Mouse (Mus musculus): ENCODE measurements at regions not wholly inside any gene's neighbourhood (a gene's known extent, or its start where the extent isn't known, plus 50 kb on each side); places are given as distances from the start of the nearest gene placed in this dataset.

DNA sequence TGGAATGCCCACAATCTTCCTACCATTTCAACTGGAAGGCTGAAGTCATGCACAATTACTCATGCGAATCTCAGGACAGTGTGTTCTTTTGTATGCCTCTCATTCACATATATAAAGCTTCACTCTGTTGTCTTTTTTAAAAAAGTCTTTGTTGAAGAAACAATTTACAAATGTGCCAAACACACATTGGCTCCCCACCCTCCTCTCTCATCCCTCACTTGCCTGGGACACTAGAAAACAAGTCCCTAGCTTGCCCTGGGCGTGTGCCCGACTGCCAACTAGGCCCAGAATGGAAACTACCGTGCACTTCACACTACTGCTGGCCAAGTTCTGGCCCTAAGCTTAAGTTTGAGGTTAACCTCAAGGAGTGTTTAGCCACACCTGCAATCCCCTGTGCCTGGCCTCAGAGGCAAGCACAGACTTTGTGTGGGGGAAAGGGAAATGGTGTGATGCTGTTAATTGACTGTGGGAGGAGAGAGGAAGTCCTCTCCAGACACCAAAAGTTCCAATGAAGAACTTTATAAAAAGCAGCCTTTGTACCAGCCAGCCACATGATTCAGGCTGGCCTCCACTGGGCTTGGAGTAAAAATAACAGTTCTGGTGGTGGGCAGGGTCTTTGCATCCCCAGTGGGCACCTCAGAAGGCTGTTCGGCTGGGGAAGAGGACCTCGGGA lies 70.2 kb upstream of the Picalm start:
- no peak overlapping the region for H3K4me3 ChIP-seq (ENCODE audit: control insufficient read depth in 1 of 2, insufficient read depth in 1 of 2, low read depth in 1 of 2, low read length in 2 of 2)
- H3K27me3 ChIP-seq (ENCODE audit: control insufficient read depth, insufficient read depth, low read length) = no peaks in the 10 kb centered on the region
- H3K9ac ChIP-seq (ENCODE audit: low read length) = no peak overlapping the region; the same call in 1 of the 2 replicates
- H3K27ac ChIP-seq (replicated peaks in 1 of 2; ENCODE audit: control insufficient read depth in 1 of 2, insufficient read depth in 1 of 2, low read depth in 2 of 2, low read length in 2 of 2) = no peak overlapping the region
- ATAC-seq (ENCODE audit: insufficient number of reproducible peaks, insufficient read depth, low FRiP score, low read depth) = no peak
- no peaks in the 10 kb centered on the region for H3K36me3 ChIP-seq (ENCODE audit: control insufficient read depth, insufficient read depth, low read length)
- 60% methylated on average over 6 of the region's 6 CpGs for WGBS
- H3K9me3 ChIP-seq (ENCODE audit: control insufficient read depth, low read length) = no peaks in the 10 kb centered on the region
- H3K4me1 ChIP-seq (ENCODE audit: control insufficient read depth in 2 of 2, insufficient read depth in 2 of 2, low read length in 2 of 2) = peaks cover 11 to 16% of the 10 kb centered on the region in 2 experiments
- H3K4me2 ChIP-seq (ENCODE audit: low read length) = peak overlapping the region; percentile 17; the same call in 1 of the 2 replicates

- Histone ChIP-seq H3K4me2 (ENCODE audit: low read length) (peak overlapping the region; percentile 17; the same call in 1 of the 2 replicates), H3K27me3 (ENCODE audit: control insufficient read depth, insufficient read depth, low read length) (no peaks in the 10 kb centered on the region), H3K9ac (ENCODE audit: low read length) (no peak overlapping the region; the same call in 1 of the 2 replicates), H3K27ac (replicated peaks in 1 of 2; ENCODE audit: control insufficient read depth in 1 of 2, insufficient read depth in 1 of 2, low read depth in 2 of 2, low read length in 2 of 2) (peak overlapping the region; percentile 14 to 34; a peak in 1 of 4 replicates), H3K9me3 (ENCODE audit: control insufficient read depth, low read length) (no peaks in the 10 kb centered on the region), H3K4me3 (ENCODE audit: control insufficient read depth in 1 of 2, insufficient read depth in 1 of 2, low read depth in 1 of 2, low read length in 2 of 2) (no peak overlapping the region), H3K36me3 (ENCODE audit: control insufficient read depth, insufficient read depth, low read length) (no peaks in the 10 kb centered on the region), H3K4me1 (ENCODE audit: control insufficient read depth in 2 of 2, insufficient read depth in 2 of 2, low read length in 2 of 2) (peaks cover 9 to 16% of the 10 kb centered on the region in 2 experiments)
- ATAC-seq (ENCODE audit: insufficient number of reproducible peaks, insufficient read depth, low FRiP score, low read depth) = no peak
- 41% methylated on average over 16 of the region's 16 CpGs for WGBS
These were observed 69.5 kb upstream of the Picalm start for GRCm38 (mm10) chr7:90060343-90061175.

DNA sequence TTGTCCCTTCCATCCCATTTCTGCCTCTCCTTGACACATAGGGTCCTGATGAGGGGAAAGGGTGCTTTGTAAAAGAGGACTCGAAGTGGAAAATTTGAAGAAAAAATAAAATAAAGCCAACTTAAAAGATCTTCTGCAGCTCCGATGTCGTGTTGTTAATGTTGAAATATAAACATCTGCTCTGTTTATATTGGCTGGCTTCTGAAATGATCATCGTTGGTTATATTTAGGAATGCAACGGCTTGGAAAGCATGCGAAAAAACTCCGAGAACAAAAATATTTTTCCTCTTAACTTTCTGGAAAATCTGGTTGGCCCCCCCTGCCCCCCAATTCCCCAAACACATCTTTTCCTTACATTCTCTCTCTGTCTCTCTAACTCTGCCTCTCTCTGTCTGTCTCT lies 68.3 kb upstream of the Picalm start:
- Histone ChIP-seq H3K4me2 (ENCODE audit: low read length) (no peak overlapping the region), H3K27me3 (ENCODE audit: control insufficient read depth, insufficient read depth, low read length) (no peaks in the 10 kb centered on the region), H3K27ac (replicated peaks in 1 of 2; ENCODE audit: control insufficient read depth in 1 of 2, insufficient read depth in 1 of 2, low read depth in 2 of 2, low read length in 2 of 2) (no peak overlapping the region), H3K4me1 (ENCODE audit: control insufficient read depth in 2 of 2, insufficient read depth in 2 of 2, low read length in 2 of 2) (peaks cover 9 to 16% of the 10 kb centered on the region in 2 experiments), H3K9ac (ENCODE audit: low read length) (no peak overlapping the region), H3K9me3 (ENCODE audit: control insufficient read depth, low read length) (no peaks in the 10 kb centered on the region), H3K36me3 (ENCODE audit: control insufficient read depth, insufficient read depth, low read length) (no peaks in the 10 kb centered on the region), H3K4me3 (ENCODE audit: control insufficient read depth in 1 of 2, insufficient read depth in 1 of 2, low read depth in 1 of 2, low read length in 2 of 2) (no peak overlapping the region)
- ATAC-seq (ENCODE audit: insufficient number of reproducible peaks, insufficient read depth, low FRiP score, low read depth) = no peak
- 62% methylated on average over 7 of the region's 7 CpGs for WGBS

DNA sequence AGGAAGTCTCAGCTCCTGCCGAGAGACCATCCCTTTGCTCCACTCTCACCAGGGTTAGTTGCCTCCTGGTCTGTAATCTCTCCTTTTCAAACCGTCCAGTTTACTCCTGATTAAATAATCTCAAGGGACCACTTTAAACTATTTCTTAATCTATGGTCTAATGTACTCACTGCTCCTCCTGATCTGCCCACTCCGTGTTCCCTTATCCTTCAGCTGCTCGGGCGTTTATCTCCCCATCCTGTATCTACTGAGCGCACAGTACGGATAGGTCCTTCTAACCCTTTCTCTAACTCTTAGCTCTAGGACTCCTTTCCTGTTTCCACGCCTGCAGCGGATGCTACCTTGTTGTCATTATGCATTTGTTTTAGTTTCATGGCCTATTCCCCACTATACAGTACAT lies 67.1 kb upstream of the Picalm start:
- H3K9ac ChIP-seq (ENCODE audit: low read length) = no peak overlapping the region
- H3K27me3 ChIP-seq (ENCODE audit: control insufficient read depth, insufficient read depth, low read length) = no peaks in the 10 kb centered on the region
- peaks cover 9 to 16% of the 10 kb centered on the region in 2 experiments for H3K4me1 ChIP-seq (ENCODE audit: control insufficient read depth in 2 of 2, insufficient read depth in 2 of 2, low read length in 2 of 2)
- no peak overlapping the region for H3K27ac ChIP-seq (replicated peaks in 1 of 2; ENCODE audit: control insufficient read depth in 1 of 2, insufficient read depth in 1 of 2, low read depth in 2 of 2, low read length in 2 of 2)
- no peak overlapping the region for H3K4me2 ChIP-seq (ENCODE audit: low read length)
- H3K4me3 ChIP-seq (ENCODE audit: control insufficient read depth in 1 of 2, insufficient read depth in 1 of 2, low read depth in 1 of 2, low read length in 2 of 2) = no peak overlapping the region
- H3K9me3 ChIP-seq (ENCODE audit: control insufficient read depth, low read length) = no peaks in the 10 kb centered on the region
- no peak for ATAC-seq (ENCODE audit: insufficient number of reproducible peaks, insufficient read depth, low FRiP score, low read depth)
- H3K36me3 ChIP-seq (ENCODE audit: control insufficient read depth, insufficient read depth, low read length) = no peaks in the 10 kb centered on the region
- 46% methylated on average over 9 of the region's 9 CpGs for WGBS

DNA sequence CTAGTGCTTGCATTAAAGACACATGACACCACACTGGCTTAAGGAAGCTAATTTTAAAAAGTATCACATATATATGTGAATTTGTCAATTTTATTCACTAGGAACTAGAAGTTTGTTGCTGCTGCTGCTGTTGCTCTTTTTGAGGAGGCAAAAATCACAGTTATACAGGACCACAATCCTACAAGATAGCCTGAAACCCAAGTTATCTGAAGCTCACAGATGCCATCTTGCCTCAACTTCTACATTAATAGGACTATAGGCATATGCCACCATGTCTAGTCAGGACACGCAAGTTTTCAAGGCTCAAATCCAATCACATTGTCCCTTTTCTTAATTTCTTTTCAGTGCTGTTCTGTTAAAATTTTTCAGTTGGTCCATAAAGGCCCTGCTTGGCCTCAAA lies 65.8 kb upstream of the Picalm start:
- Histone ChIP-seq H3K27me3 (ENCODE audit: control insufficient read depth, insufficient read depth, low read length) (no peaks in the 10 kb centered on the region), H3K4me2 (ENCODE audit: low read length) (no peak overlapping the region), H3K4me1 (ENCODE audit: control insufficient read depth in 2 of 2, insufficient read depth in 2 of 2, low read length in 2 of 2) (peaks cover 9 to 16% of the 10 kb centered on the region in 2 experiments), H3K27ac (replicated peaks in 1 of 2; ENCODE audit: control insufficient read depth in 1 of 2, insufficient read depth in 1 of 2, low read depth in 2 of 2, low read length in 2 of 2) (no peak overlapping the region), H3K36me3 (ENCODE audit: control insufficient read depth, insufficient read depth, low read length) (no peaks in the 10 kb centered on the region), H3K9ac (ENCODE audit: low read length) (no peak overlapping the region), H3K4me3 (ENCODE audit: control insufficient read depth in 1 of 2, insufficient read depth in 1 of 2, low read depth in 1 of 2, low read length in 2 of 2) (no peak overlapping the region), H3K9me3 (ENCODE audit: control insufficient read depth, low read length) (no peaks in the 10 kb centered on the region)
- 86% methylated on average over 1 of the region's 1 CpGs for WGBS
- ATAC-seq (ENCODE audit: insufficient number of reproducible peaks, insufficient read depth, low FRiP score, low read depth) = no peak

DNA sequence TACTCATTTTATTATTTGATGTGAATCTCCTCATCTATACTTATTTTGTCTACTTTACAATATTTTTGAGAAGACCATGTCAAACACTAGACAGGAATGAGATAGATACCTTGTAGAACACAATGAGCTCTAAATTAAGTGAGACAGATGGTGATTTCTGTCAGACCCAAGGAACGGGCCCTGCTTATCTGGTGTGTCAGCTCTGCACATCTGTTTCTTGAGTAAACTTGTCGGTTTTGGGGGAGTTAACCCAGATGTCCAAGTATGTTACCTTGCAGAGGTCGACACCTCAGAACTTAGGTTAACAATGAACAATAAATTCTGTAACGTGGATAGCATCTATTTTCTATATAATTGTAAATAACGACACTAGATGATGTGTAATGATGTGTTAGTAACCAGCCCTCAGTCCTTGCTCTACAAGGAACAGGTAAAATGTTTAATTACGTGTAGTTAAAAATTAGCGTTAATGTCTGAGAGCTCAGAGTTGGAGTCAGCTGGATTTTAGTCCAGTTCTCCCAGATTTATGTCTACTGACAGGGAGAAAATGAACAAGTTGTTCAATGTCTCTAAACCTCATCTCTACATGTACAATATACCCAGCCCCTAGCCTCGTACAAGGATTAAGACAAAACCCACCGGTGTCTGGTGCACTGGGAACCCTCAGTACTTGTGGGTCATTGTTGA lies 64.6 kb upstream of the Picalm start:
- WGBS = 65% methylated on average over 9 of the region's 9 CpGs

GRCm38 (mm10) chr7:90066275-90066674 lies 63.7 kb upstream of the Picalm start:
- H3K36me3 ChIP-seq (ENCODE audit: control insufficient read depth, insufficient read depth, low read length) = no peaks in the 10 kb centered on the region
- no peak for ATAC-seq (ENCODE audit: insufficient number of reproducible peaks, insufficient read depth, low FRiP score, low read depth)
- WGBS = 82% methylated on average over 5 of the region's 5 CpGs
- H3K27me3 ChIP-seq (ENCODE audit: control insufficient read depth, insufficient read depth, low read length) = no peaks in the 10 kb centered on the region
- H3K9ac ChIP-seq (ENCODE audit: low read length) = no peak overlapping the region
- H3K4me2 ChIP-seq (ENCODE audit: low read length) = no peak overlapping the region
- H3K4me1 ChIP-seq (ENCODE audit: control insufficient read depth in 2 of 2, insufficient read depth in 2 of 2, low read length in 2 of 2) = peaks cover 0 to 2% of the 10 kb centered on the region in 2 experiments; a peak in 1 of 4 replicates
- no peak overlapping the region for H3K27ac ChIP-seq (replicated peaks in 1 of 2; ENCODE audit: control insufficient read depth in 1 of 2, insufficient read depth in 1 of 2, low read depth in 2 of 2, low read length in 2 of 2)
- no peak overlapping the region for H3K4me3 ChIP-seq (ENCODE audit: control insufficient read depth in 1 of 2, insufficient read depth in 1 of 2, low read depth in 1 of 2, low read length in 2 of 2)
- no peaks in the 10 kb centered on the region for H3K9me3 ChIP-seq (ENCODE audit: control insufficient read depth, low read length)

More for the DNA sequence above, 64.6 kb upstream of the Picalm start:
- no peak overlapping the region for H3K27ac ChIP-seq (replicated peaks in 1 of 2; ENCODE audit: control insufficient read depth in 1 of 2, insufficient read depth in 1 of 2, low read depth in 2 of 2, low read length in 2 of 2)
- H3K9ac ChIP-seq (ENCODE audit: low read length) = no peak overlapping the region
- H3K9me3 ChIP-seq (ENCODE audit: control insufficient read depth, low read length) = no peaks in the 10 kb centered on the region
- H3K4me3 ChIP-seq (ENCODE audit: control insufficient read depth in 1 of 2, insufficient read depth in 1 of 2, low read depth in 1 of 2, low read length in 2 of 2) = no peak overlapping the region
- no peaks in the 10 kb centered on the region for H3K27me3 ChIP-seq (ENCODE audit: control insufficient read depth, insufficient read depth, low read length)
- ATAC-seq (ENCODE audit: insufficient number of reproducible peaks, insufficient read depth, low FRiP score, low read depth) = no peak
- H3K4me2 ChIP-seq (ENCODE audit: low read length) = no peak overlapping the region
- no peaks in the 10 kb centered on the region for H3K36me3 ChIP-seq (ENCODE audit: control insufficient read depth, insufficient read depth, low read length)
- H3K4me1 ChIP-seq (ENCODE audit: control insufficient read depth in 2 of 2, insufficient read depth in 2 of 2, low read length in 2 of 2) = peaks cover under 1 to 6% of the 10 kb centered on the region in 2 experiments; a peak in 2 of 4 replicates

Data from heart, embryonic 14.5 days (tissue).